35 mouse cellular contexts compared by ENCODE assay signal in the genomic region with DNA sequence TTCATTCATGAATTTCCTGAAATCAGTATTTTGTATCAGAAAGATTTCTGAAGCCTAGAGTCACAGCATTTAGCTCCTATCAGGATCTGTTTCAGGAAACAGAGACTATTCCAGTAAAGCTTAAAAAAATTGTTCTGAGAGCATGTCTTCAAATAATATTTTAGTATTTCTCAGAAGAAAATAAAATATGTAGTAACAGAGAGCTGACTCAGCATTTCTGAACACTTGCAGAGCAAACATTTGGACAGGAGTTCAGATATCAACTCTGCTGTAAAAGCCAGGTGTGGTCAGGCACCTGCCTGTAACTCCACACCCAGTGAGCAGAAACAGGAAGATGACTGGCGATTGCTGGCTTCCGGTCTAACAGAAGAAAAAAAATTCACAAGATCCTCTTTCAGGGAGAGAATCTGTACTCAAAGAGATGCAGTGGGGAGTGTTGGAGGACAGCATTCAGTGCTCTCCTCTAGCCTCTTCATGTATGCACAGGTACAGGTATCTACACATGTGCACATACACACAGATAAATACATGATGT. TPM values are rescaled to one million over a fixed set of nuclear protein-coding genes. Genes with fewer than 3 reads are reported as not detected.
DNase-seq lines count a peak whose midpoint lies in the region; ATAC-seq and TF ChIP-seq lines count a peak whose summit lies in the region.
"Had no signal": no experiment of that assay in that cellular context is flagged by ENCODE, and none has a peak within 500 bp of the region (broad histone marks: within the 10 kb centered on the region; RNA-seq: fewer than 3 reads in every experiment).

No protein-coding gene starts in this region.

- H3K9me3 ChIP-seq in MEL (replicated peaks; ENCODE audit: insufficient read depth, low read length): no peaks in the 10 kb centered on the region
- no peaks in the 10 kb centered on the region for H3K9me3 ChIP-seq in intestine, postnatal 0 days (ENCODE audit: control insufficient read depth)
- H3K9me3 ChIP-seq in embryonic facial prominence, embryonic 10.5 days: no peaks in the 10 kb centered on the region
- H3K9me3 ChIP-seq: embryonic facial prominence, embryonic 12.5 days; G1E; hindbrain, embryonic 13.5 days; megakaryocyte, embryonic 14.5 days had no signal

- no peak for TF ChIP-seq CTCF in MEL (IDR thresholded peaks at IDR 0.05 in 2 of 3, conservative IDR thresholded peaks at IDR 0.05 in 1 of 3; ENCODE audit: control insufficient read depth in 1 of 3, insufficient read depth in 1 of 3, low read depth in 2 of 3, low read length in 3 of 3, poor library complexity in 1 of 3, severe bottlenecking in 1 of 3)
- no peak for TF ChIP-seq CTCF in intestine, postnatal 0 days (IDR thresholded peaks at IDR 0.05; ENCODE audit: low read depth)

- TF ChIP-seq POLR2A in MEL (IDR thresholded peaks at IDR 0.05; ENCODE audit: control insufficient read depth in 1 of 2, insufficient read depth in 1 of 2, low read depth in 1 of 2, low read length in 2 of 2, poor library complexity in 1 of 2): no peak

- DNase-seq in B cell, adult 2 months: peak; percentile 19 to 22
- no peak for DNase-seq in MEL (ENCODE audit: low read depth, low spot score)
- peak; percentile 69 for DNase-seq in splenic B cell, adult 2 months (ENCODE audit: low read depth, low spot score)
- no peak for DNase-seq in layer of hippocampus, adult 11-12 months (ENCODE audit: low spot score)
- DNase-seq in embryo, embryonic 9.5 days (ENCODE audit: extremely low spot score): no peak
- no peak for DNase-seq in embryonic facial prominence, embryonic 10.5 days (ENCODE audit: low spot score)
- DNase-seq: adrenal gland, adult 8-10 months; cerebellum, adult 2 months; forebrain, postnatal 0 days; gastrocnemius, postnatal 14 days; heart, adult 2 months; kidney, adult 8-10 months; kidney, postnatal 10 days; lung, adult 18-20 months; lung, postnatal 14 days; midbrain, embryonic 14.5 days; right cerebral cortex, adult 18-20 months; right cerebral cortex, postnatal 4 days; thymus, postnatal 25 days had no signal

- no peaks in the 10 kb centered on the region for H3K4me1 ChIP-seq in MEL (ENCODE audit: control insufficient read depth in 1 of 2, insufficient read depth in 2 of 2, low read length in 2 of 2)
- H3K4me1 ChIP-seq in intestine, postnatal 0 days (replicated peaks; ENCODE audit: control insufficient read depth, insufficient read depth, low read length): no peaks in the 10 kb centered on the region
- H3K4me1 ChIP-seq in embryonic facial prominence, embryonic 10.5 days: no peaks in the 10 kb centered on the region
- H3K4me1 ChIP-seq: embryonic facial prominence, embryonic 12.5 days; hindbrain, embryonic 13.5 days had no signal

- no peak overlapping the region for H3K9ac ChIP-seq in MEL (ENCODE audit: control insufficient read depth, low read depth, low read length, poor library complexity, severe bottlenecking)
- no peak overlapping the region for H3K9ac ChIP-seq in intestine, postnatal 0 days (ENCODE audit: low read depth, low read length)
- H3K9ac ChIP-seq: embryonic facial prominence, embryonic 12.5 days; forebrain, postnatal 0 days; heart, embryonic 13.5 days; hindbrain, embryonic 13.5 days had no signal

- TF ChIP-seq EP300 in MEL (IDR thresholded peaks at IDR 0.05; ENCODE audit: low read depth in 1 of 2, low read length in 2 of 2): no peak

- 32% methylated on average over 2 of the region's 2 CpGs for WGBS in intestine, postnatal 0 days
- WGBS in embryonic facial prominence, embryonic 10.5 days: 87% methylated on average over 2 of the region's 2 CpGs

- no peak overlapping the region for H3K4me3 ChIP-seq in MEL (ENCODE audit: control insufficient read depth in 1 of 2, insufficient read depth in 1 of 2, low read depth in 2 of 2, low read length in 2 of 2)
- H3K4me3 ChIP-seq in intestine, postnatal 0 days (ENCODE audit: low read depth, low read length): no peak overlapping the region
- no peak overlapping the region for H3K4me3 ChIP-seq in embryonic facial prominence, embryonic 10.5 days
- H3K4me3 ChIP-seq: embryonic facial prominence, embryonic 12.5 days; heart, adult 2 months; heart, embryonic 13.5 days; hindbrain, embryonic 13.5 days; layer of hippocampus, adult 2 months; megakaryocyte, embryonic 14.5 days; myocyte had no signal

- ATAC-seq in intestine, postnatal 0 days: peak; percentile 81
- ATAC-seq: CD4-positive, CD25-positive, alpha-beta regulatory T cell, adult 4 months; forebrain, postnatal 0 days had no signal

- peaks cover 0 to 3% of the 10 kb centered on the region in 2 experiments; a peak in 3 of 4 replicates for H3K27me3 ChIP-seq in MEL (ENCODE audit: control insufficient read depth in 1 of 2, insufficient read depth in 2 of 2, low read length in 2 of 2)
- no peaks in the 10 kb centered on the region for H3K27me3 ChIP-seq in intestine, postnatal 0 days (replicated peaks; ENCODE audit: control insufficient read depth, insufficient read depth, low read length)
- no peaks in the 10 kb centered on the region for H3K27me3 ChIP-seq in splenic B cell, adult 2 months (ENCODE audit: control insufficient read depth, insufficient read depth, low read length, poor library complexity, severe bottlenecking)
- H3K27me3 ChIP-seq in embryonic facial prominence, embryonic 10.5 days (replicated peaks; ENCODE audit: low read depth, poor library complexity, severe bottlenecking): no peaks in the 10 kb centered on the region
- H3K27me3 ChIP-seq: embryonic facial prominence, embryonic 12.5 days; heart, embryonic 13.5 days; hindbrain, embryonic 13.5 days; megakaryocyte, embryonic 14.5 days had no signal

- no peaks in the 10 kb centered on the region for H3K79me2 ChIP-seq in MEL (ENCODE audit: control insufficient read depth, insufficient read depth, low read length, poor library complexity)

- H3K36me3 ChIP-seq in MEL (ENCODE audit: control insufficient read depth in 1 of 2, insufficient read depth in 2 of 2, low read length in 2 of 2): no peaks in the 10 kb centered on the region
- no peaks in the 10 kb centered on the region for H3K36me3 ChIP-seq in intestine, postnatal 0 days (ENCODE audit: control insufficient read depth, insufficient read depth)
- H3K36me3 ChIP-seq in splenic B cell, adult 2 months (ENCODE audit: control insufficient read depth, insufficient read depth, low read length, poor library complexity, severe bottlenecking): no peaks in the 10 kb centered on the region
- H3K36me3 ChIP-seq in embryonic facial prominence, embryonic 10.5 days (replicated peaks): no peaks in the 10 kb centered on the region
- H3K36me3 ChIP-seq: embryonic facial prominence, embryonic 12.5 days; G1E; heart, embryonic 13.5 days; hindbrain, embryonic 13.5 days had no signal

- H3K27ac ChIP-seq in MEL (ENCODE audit: control insufficient read depth, low read depth, low read length): no peak overlapping the region
- H3K27ac ChIP-seq in intestine, postnatal 0 days (ENCODE audit: low read depth, low read length): no peak overlapping the region
- H3K27ac ChIP-seq in embryonic facial prominence, embryonic 10.5 days (replicated peaks): no peak overlapping the region
- H3K27ac ChIP-seq: embryonic facial prominence, embryonic 12.5 days; heart, adult 2 months; heart, embryonic 13.5 days; hindbrain, embryonic 13.5 days; layer of hippocampus, adult 2 months had no signal

- TF ChIP-seq RAD21 in MEL (IDR thresholded peaks at IDR 0.05; ENCODE audit: low read depth, low read length): no peak

- H3K4me2 ChIP-seq in intestine, postnatal 0 days (replicated peaks; ENCODE audit: low read depth): no peak overlapping the region
- H3K4me2 ChIP-seq: embryonic facial prominence, embryonic 12.5 days; heart, embryonic 13.5 days; hindbrain, embryonic 13.5 days; liver, embryonic 11.5 days had no signal

TF ChIP-seq in MEL, 35 proteins besides CTCF, POLR2A, EP300 and RAD21:
- TF ChIP-seq E2F4 (IDR thresholded peaks at IDR 0.05; ENCODE audit: borderline replicate concordance, low read depth, low read length) (no peak), MAFK (IDR thresholded peaks at IDR 0.05; ENCODE audit: borderline replicate concordance, low read depth, low read length) (peak; percentile 89)

RNA-seq across cellular contexts. Expression of gene Clec12b, which starts 10.7 kb away (rescaled TPM):
- total RNA-seq in MEL (2012; rRNA removed): not detected in 2 replicates
- not detected for polyA plus RNA-seq in MEL (2012; ENCODE audit: insufficient read depth in 1 of 2, insufficient read length in 2 of 2, low read depth in 1 of 2, low replicate concordance in 2 of 2, missing spikeins in 1 of 2)
- polyA plus RNA-seq in intestine, postnatal 0 days (2015; fragmentation: Nextera tagmentation; extraction: Ambion mirVana): 0.14 TPM in 2 replicates
- not detected in 2 replicates for polyA plus RNA-seq in embryonic facial prominence, embryonic 10.5 days (2016; fragmentation: Nextera tagmentation; extraction: Ambion mirVana)
- total RNA-seq: forebrain, postnatal 0 days; gastrocnemius, postnatal 14 days; layer of hippocampus, adult 2 months; layer of hippocampus, postnatal 25 days; left cerebral cortex, postnatal 10 days had no signal
- polyA plus RNA-seq: CD4-positive, CD25-positive, alpha-beta regulatory T cell, adult 4 months; embryonic facial prominence, embryonic 12.5 days; forebrain, embryonic 11.5 days; G1E; limb, embryonic 11.5 days; liver, embryonic 11.5 days; myocyte had no signal

RNA-seq across cellular contexts. Expression of gene Clec1b, which starts 22.1 kb away (rescaled TPM):
- total RNA-seq in MEL (2012; rRNA removed): not detected in 2 replicates
- polyA plus RNA-seq in MEL (2012; ENCODE audit: insufficient read depth in 1 of 2, insufficient read length in 2 of 2, low read depth in 1 of 2, low replicate concordance in 2 of 2, missing spikeins in 1 of 2): not detected
- polyA plus RNA-seq in intestine, postnatal 0 days (2015; fragmentation: Nextera tagmentation; extraction: Ambion mirVana): 0.27 and 0.29 TPM in 2 replicates
- polyA plus RNA-seq in embryonic facial prominence, embryonic 10.5 days (2016; fragmentation: Nextera tagmentation; extraction: Ambion mirVana): 12.7 and 13.3 TPM in 2 replicates
- total RNA-seq: layer of hippocampus, adult 2 months; layer of hippocampus, postnatal 25 days had no signal
- polyA plus RNA-seq: G1E, myocyte had no signal

RNA-seq across cellular contexts. Expression of gene Clec12a, which starts 32.5 kb away (rescaled TPM):
- not detected in 2 replicates for total RNA-seq in MEL (2012; rRNA removed)
- polyA plus RNA-seq in MEL (2012; ENCODE audit: insufficient read depth in 1 of 2, insufficient read length in 2 of 2, low read depth in 1 of 2, low replicate concordance in 2 of 2, missing spikeins in 1 of 2): not detected
- 0.09 and 0.20 TPM in 2 replicates for polyA plus RNA-seq in intestine, postnatal 0 days (2015; fragmentation: Nextera tagmentation; extraction: Ambion mirVana)
- polyA plus RNA-seq in embryonic facial prominence, embryonic 10.5 days (2016; fragmentation: Nextera tagmentation; extraction: Ambion mirVana): 0.35 and 0.40 TPM in 2 replicates
- total RNA-seq: layer of hippocampus, adult 2 months; layer of hippocampus, postnatal 25 days had no signal
- polyA plus RNA-seq: G1E, myocyte had no signal

RNA-seq across cellular contexts. Expression of gene Clec9a, which starts 33.7 kb away (rescaled TPM):
- not detected in 2 replicates for total RNA-seq in MEL (2012; rRNA removed)
- polyA plus RNA-seq in MEL (2012; ENCODE audit: insufficient read depth in 1 of 2, insufficient read length in 2 of 2, low read depth in 1 of 2, low replicate concordance in 2 of 2, missing spikeins in 1 of 2): not detected
- polyA plus RNA-seq in intestine, postnatal 0 days (2015; fragmentation: Nextera tagmentation; extraction: Ambion mirVana): 0.09 and 0.12 TPM in 2 replicates
- polyA plus RNA-seq in embryonic facial prominence, embryonic 10.5 days (2016; fragmentation: Nextera tagmentation; extraction: Ambion mirVana): 0.19 and 0.50 TPM in 2 replicates
- total RNA-seq: gastrocnemius, postnatal 14 days; layer of hippocampus, adult 2 months; layer of hippocampus, postnatal 25 days; left cerebral cortex, postnatal 10 days had no signal
- polyA plus RNA-seq: CD4-positive, CD25-positive, alpha-beta regulatory T cell, adult 4 months; cerebellum, adult 2 months; forebrain, postnatal 0 days; G1E; myocyte had no signal

RNA-seq across cellular contexts. Expression of gene 4922502D21Rik, which starts 43.4 kb away (rescaled TPM):
- not detected in 2 replicates for total RNA-seq in MEL (2012; rRNA removed)
- polyA plus RNA-seq in MEL (2012; ENCODE audit: insufficient read depth in 1 of 2, insufficient read length in 2 of 2, low read depth in 1 of 2, low replicate concordance in 2 of 2, missing spikeins in 1 of 2): not detected
- not detected in 2 replicates for polyA plus RNA-seq in intestine, postnatal 0 days (2015; fragmentation: Nextera tagmentation; extraction: Ambion mirVana)
- not detected in 2 replicates for polyA plus RNA-seq in embryonic facial prominence, embryonic 10.5 days (2016; fragmentation: Nextera tagmentation; extraction: Ambion mirVana)
- total RNA-seq: adrenal gland, adult 8-10 months; forebrain, postnatal 0 days; G1E; gastrocnemius, postnatal 14 days; heart, adult 2 months; heart, postnatal 25 days; layer of hippocampus, adult 2 months; layer of hippocampus, postnatal 25 days; left cerebral cortex, postnatal 10 days had no signal
- polyA plus RNA-seq: CD4-positive, CD25-positive, alpha-beta regulatory T cell, adult 4 months; cerebellum, adult 2 months; embryonic facial prominence, embryonic 12.5 days; forebrain, embryonic 11.5 days; forebrain, postnatal 0 days; G1E; heart, embryonic 13.5 days; hindbrain, embryonic 13.5 days; limb, embryonic 11.5 days; liver, embryonic 11.5 days; midbrain, embryonic 14.5 days; myocyte; neural tube, embryonic 14.5 days had no signal

Comparison
In these comparisons a context has a peak if more than half of its experiments do, and no peak if none do; other contexts are left out.
1. DNase-seq: peak in B cell, adult 2 months (2 of 2) and splenic B cell, adult 2 months (single experiment); none in MEL (single experiment), layer of hippocampus, adult 11-12 months (single experiment), embryo, embryonic 9.5 days (single experiment) and embryonic facial prominence, embryonic 10.5 days (single experiment).
2. RNA of gene Clec1b, which starts 22.1 kb away (polyA plus RNA-seq): 12.7 to 13.3 TPM in embryonic facial prominence, embryonic 10.5 days; 0.27 to 0.29 TPM in intestine, postnatal 0 days and not detected in MEL; every median in the first group is over 10 times any median in the second.